Mouse (Mus musculus) CH12.LX (cell line): ENCODE measurements around the gene Zg16.
"Not testable (repeated sequence)": the region's sequence is repeated elsewhere in the genome, so short reads cannot be mapped to it uniquely, and the experiment has no call there.

Experiments used
- CHD1 ChIP-seq: IDR thresholded peaks from 2 replicates; pipeline ENCODE4 v1.6.1; 2012; ENCODE audit warnings: low read depth, low read length, improper control_type of control experiment, inconsistent platforms
- CTCF ChIP-seq, 2 experiments: IDR thresholded peaks in 1 of 2; conservative IDR thresholded peaks in 1 of 2; 2 replicates each; pipeline ENCODE4 v1.5.1; 2011 to 2012; ENCODE audit warnings: low read depth in 2 of 2, low read length in 2 of 2, improper control_type of control experiment in 1 of 2, inconsistent platforms in 1 of 2, mild to moderate bottlenecking in 1 of 2, moderate library complexity in 1 of 2
- MAFK ChIP-seq: IDR thresholded peaks from 2 replicates; pipeline ENCODE4 v1.6.1; 2011; ENCODE audit warnings: low read length, improper control_type of control experiment; ENCODE audit not compliant: insufficient replicate concordance
- MAX ChIP-seq: IDR thresholded peaks from 2 replicates; pipeline ENCODE4 v1.6.1; 2011; ENCODE audit warnings: low read length, improper control_type of control experiment
- POLR2A ChIP-seq: IDR thresholded peaks from 2 replicates; pipeline ENCODE4 v1.6.1; 2011; ENCODE audit warnings: low read depth, mild to moderate bottlenecking, improper control_type of control experiment, low read length

DNA sequence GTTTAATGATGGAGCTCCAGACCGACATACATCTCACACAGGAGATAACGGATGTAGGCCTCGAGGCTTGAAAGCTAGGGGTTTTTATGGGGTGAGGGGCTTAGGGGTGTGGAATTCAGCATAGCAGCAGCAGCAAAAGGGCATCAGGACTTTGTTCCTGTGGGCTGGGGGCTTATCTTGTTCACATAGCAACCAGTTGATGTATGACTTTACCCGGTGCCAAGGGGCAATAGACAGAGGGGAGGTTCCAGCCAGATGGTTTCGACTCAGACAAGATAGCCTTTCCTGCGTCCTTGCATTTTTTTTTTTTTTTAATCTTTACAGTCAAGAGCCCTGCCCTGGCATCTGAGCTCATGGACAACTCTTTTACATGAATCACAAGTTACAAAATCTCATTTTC lies 1.4 kb downstream of the Zg16 start:
- not testable (repeated sequence) for TF ChIP-seq CTCF (conservative IDR thresholded peaks at IDR 0.05 in 1 of 2, IDR thresholded peaks at IDR 0.05 in 1 of 2; ENCODE audit: low read depth in 2 of 2, low read length in 2 of 2); POLR2A; CHD1; MAX; MAFK
